Mouse (Mus musculus) small intestine, adult 2 months (tissue): ENCODE measurements at regions not wholly inside any gene's neighbourhood (a gene's known extent, or its start where the extent isn't known, plus 50 kb on each side); places are given as distances from the start of the nearest gene placed in this dataset.

ENCODE experiments used
- CTCF ChIP-seq: fragments of 200-500 bp; IDR thresholded peaks from 2 replicates; pipeline ENCODE4 v1.5.1; 2012; ENCODE audit warnings: low read depth, mild to moderate bottlenecking, control low read depth, inconsistent platforms, low read length, moderate library complexity, mixed read lengths; ENCODE audit not compliant: insufficient replicate concordance, insufficient read length; ENCODE audit errors: extremely low read depth
- POLR2A ChIP-seq: fragments of 200-500 bp; IDR thresholded peaks from 2 replicates; pipeline ENCODE4 v1.6.1; 2012; ENCODE audit warnings: low read depth, mild to moderate bottlenecking, control low read depth, inconsistent platforms, low read length, moderate library complexity

GRCm38 (mm10) chr15:93994542-93994941 lies 398.9 kb upstream of the Prickle1 start:
- TF ChIP-seq POLR2A (no peak), CTCF (no peak)
